Mouse (Mus musculus) retina, postnatal 7 days (tissue): ENCODE measurements around the gene Btnl2.

Source experiments
- DNase-seq: peaks from one replicate; pipeline ENCODE4 v3.0.0-alpha.2; 2012; ENCODE audit warnings: low read depth, low spot score

Gene Btnl2

GRCm38 (mm10) chr17:34398711-34399393 lies 44.2 kb downstream of the Btnl2 start, which contains the start of gene BC051142:
BC051142 (plus strand) TSS chr17:34398820.
- peak; percentile 83 for DNase-seq

DNA sequence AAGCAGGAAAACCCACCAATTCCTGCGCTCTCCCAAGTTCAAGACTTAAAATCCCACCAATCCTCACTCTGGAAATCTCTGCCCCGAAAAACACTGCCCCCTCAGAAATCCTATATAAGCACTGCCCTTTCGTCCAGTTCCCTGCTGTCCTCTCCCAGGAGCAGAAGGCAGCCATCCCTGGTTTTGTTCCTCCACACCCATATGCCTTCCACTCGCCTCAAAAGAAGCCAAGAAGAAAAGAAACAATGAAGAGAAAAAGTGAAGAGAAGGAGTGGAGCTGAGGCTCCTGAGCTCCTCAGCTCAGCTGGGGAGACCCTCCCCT lies 44.7 kb downstream of the Btnl2 start:
- DNase-seq = no peak

GRCm38 (mm10) chr17:34411117-34411516 lies 56.5 kb downstream of the Btnl2 start:
- DNase-seq = peak; percentile 51
